Mouse (Mus musculus) heart, embryonic 16.5 days (tissue): ENCODE results near the gene Fat3. TPM values are rescaled to one million over a fixed set of nuclear protein-coding genes. Genes with fewer than 3 reads are reported as not detected.

Experiments
- ATAC-seq: fragments of 200-750 bp; cut with Nextera tagmentation; replicated peaks from 2 replicates; pipeline ENCODE4 v1.8.0; 2017; ENCODE audit warnings: moderate number of reproducible peaks; ENCODE audit not compliant: insufficient read depth, low FRiP score; ENCODE audit errors: extremely low read depth
- H3K27ac ChIP-seq: fragments of 300-500 bp; sonication (generic); 2 replicates; pipeline ENCODE4 v1.5.1; 2014; ENCODE audit warnings: mild to moderate bottlenecking, low read length, control low read depth, moderate library complexity
- H3K27me3 ChIP-seq: fragments of 300-500 bp; sonication (generic); 2 replicates; pipeline ENCODE4 v1.6.1; 2014; ENCODE audit warnings: low read length, mixed read lengths; ENCODE audit not compliant: control insufficient read depth, insufficient read depth
- H3K36me3 ChIP-seq: fragments of 300-500 bp; sonication (generic); 2 replicates; pipeline ENCODE4 v1.6.1; 2014; ENCODE audit not compliant: control insufficient read depth, insufficient read depth
- H3K4me1 ChIP-seq: fragments of 300-500 bp; sonication (generic); 2 replicates; pipeline ENCODE4 v1.6.1; 2014; ENCODE audit warnings: low read length, mixed read lengths; ENCODE audit not compliant: control insufficient read depth, insufficient read depth
- H3K4me2 ChIP-seq: fragments of 300-500 bp; sonication (generic); 2 replicates; pipeline ENCODE4 v1.6.1; 2014; ENCODE audit warnings: low read depth, mild to moderate bottlenecking, control low read depth, low read length
- H3K4me3 ChIP-seq: fragments of 300-500 bp; sonication (generic); 2 replicates; pipeline ENCODE4 v1.5.1; 2014; ENCODE audit warnings: mild to moderate bottlenecking, control low read depth, low read length
- H3K9ac ChIP-seq: fragments of 300-500 bp; sonication (generic); 2 replicates; pipeline ENCODE4 v1.6.1; 2014; ENCODE audit warnings: low read length, control low read depth
- H3K9me3 ChIP-seq: fragments of 300-500 bp; sonication (generic); replicated peaks from 2 replicates; pipeline ENCODE4 v1.6.1; 2016; ENCODE audit warnings: low read length; ENCODE audit not compliant: control insufficient read depth
- WGBS: fragments of 180-500 bp; shearing (Covaris S2); extraction: QIAGEN DNeasy Blood & Tissue Kit; methylation state at CpG from one replicate; pipeline ENCODE4 v1.1.7; 2014; 5-methylcytosine and 5-hydroxymethylcytosine counted together
- polyA plus RNA-seq: library from polyadenylated mRNA; unstranded; fragments of >200 nt; fragmentation: Nextera tagmentation; extraction: Ambion mirVana; gene quantifications from 2 replicates; pipeline ENCODE4 v1.2.1, GENCODE M21; 2015

Gene Fat3
- polyA plus RNA-seq, 1 experiment from 2014 or later: 0.76 TPM

- Histone ChIP-seq H3K36me3 (no peaks in the 10 kb centered on the region), H3K27me3 (no peaks in the 10 kb centered on the region), H3K4me2 (no peak overlapping the region), H3K9me3 (no peaks in the 10 kb centered on the region), H3K4me1 (no peaks in the 10 kb centered on the region), H3K9ac (no peak overlapping the region), H3K27ac (no peak overlapping the region), H3K4me3 (no peak overlapping the region)
- WGBS: 71% methylated on average over 7 of the region's 7 CpGs
- no peak for ATAC-seq
Measured at GRCm38 (mm10) chr9:15940933-15941673, 560.0 kb downstream of the Fat3 start.

GRCm38 (mm10) chr9:15939594-15939993, 561.5 kb downstream of the Fat3 start:
- no peaks in the 10 kb centered on the region for H3K9me3 ChIP-seq
- no peak for ATAC-seq
- no peak overlapping the region for H3K4me2 ChIP-seq
- WGBS: 49% methylated on average over 2 of the region's 2 CpGs
- H3K27me3 ChIP-seq: no peaks in the 10 kb centered on the region
- no peak overlapping the region for H3K9ac ChIP-seq
- no peak overlapping the region for H3K27ac ChIP-seq
- no peaks in the 10 kb centered on the region for H3K36me3 ChIP-seq
- no peaks in the 10 kb centered on the region for H3K4me1 ChIP-seq
- H3K4me3 ChIP-seq: no peak overlapping the region

GRCm38 (mm10) chr9:15937837-15938514, 563.1 kb downstream of the Fat3 start:
- no peaks in the 10 kb centered on the region for H3K9me3 ChIP-seq
- H3K27ac ChIP-seq: no peak overlapping the region
- H3K36me3 ChIP-seq: no peaks in the 10 kb centered on the region
- H3K4me1 ChIP-seq: no peaks in the 10 kb centered on the region
- H3K4me2 ChIP-seq: no peak overlapping the region
- ATAC-seq: no peak
- WGBS: 66% methylated on average over 28 of the region's 28 CpGs
- no peaks in the 10 kb centered on the region for H3K27me3 ChIP-seq
- H3K9ac ChIP-seq: no peak overlapping the region
- no peak overlapping the region for H3K4me3 ChIP-seq

GRCm38 (mm10) chr9:15930928-15931443, 570.1 kb downstream of the Fat3 start:
- Histone ChIP-seq H3K9me3 (no peaks in the 10 kb centered on the region), H3K4me1 (peaks cover 2% of the 10 kb centered on the region; the same call in 1 of the 2 replicates), H3K4me3 (no peak overlapping the region), H3K36me3 (no peaks in the 10 kb centered on the region), H3K27me3 (no peaks in the 10 kb centered on the region), H3K4me2 (no peak overlapping the region), H3K9ac (no peak overlapping the region), H3K27ac (no peak overlapping the region)
- 81% methylated on average over 5 of the region's 5 CpGs for WGBS
- ATAC-seq: no peak

- no peaks in the 10 kb centered on the region for H3K9me3 ChIP-seq
- no peak for ATAC-seq
- 70% methylated on average over 2 of the region's 2 CpGs for WGBS
- H3K4me3 ChIP-seq: no peak overlapping the region
- no peak overlapping the region for H3K4me2 ChIP-seq
- H3K36me3 ChIP-seq: no peaks in the 10 kb centered on the region
- no peak overlapping the region for H3K27ac ChIP-seq
- no peak overlapping the region for H3K9ac ChIP-seq
- H3K27me3 ChIP-seq: no peaks in the 10 kb centered on the region
- peaks cover 2% of the 10 kb centered on the region; the same call in 1 of the 2 replicates for H3K4me1 ChIP-seq
Measured at GRCm38 (mm10) chr9:15928331-15928730, 572.8 kb downstream of the Fat3 start.

GRCm38 (mm10) chr9:15927378-15928083, 573.6 kb downstream of the Fat3 start:
- no peak for ATAC-seq
- H3K4me2 ChIP-seq: no peak overlapping the region
- H3K36me3 ChIP-seq: no peaks in the 10 kb centered on the region
- no peak overlapping the region for H3K27ac ChIP-seq
- H3K4me1 ChIP-seq: peaks cover 2% of the 10 kb centered on the region; the same call in 1 of the 2 replicates
- 46% methylated on average over 5 of the region's 5 CpGs for WGBS
- H3K27me3 ChIP-seq: no peaks in the 10 kb centered on the region
- no peaks in the 10 kb centered on the region for H3K9me3 ChIP-seq
- no peak overlapping the region for H3K9ac ChIP-seq
- H3K4me3 ChIP-seq: no peak overlapping the region

- Histone ChIP-seq H3K4me1 (peaks cover 2% of the 10 kb centered on the region; the same call in 1 of the 2 replicates), H3K9ac (no peak overlapping the region), H3K4me3 (no peak overlapping the region), H3K27ac (no peak overlapping the region), H3K4me2 (no peak overlapping the region), H3K36me3 (no peaks in the 10 kb centered on the region), H3K27me3 (no peaks in the 10 kb centered on the region), H3K9me3 (no peaks in the 10 kb centered on the region)
- ATAC-seq: no peak
- WGBS: 85% methylated on average over 5 of the region's 5 CpGs
Measured at GRCm38 (mm10) chr9:15925237-15925636, 575.8 kb downstream of the Fat3 start.

GRCm38 (mm10) chr9:15920271-15920670, 580.8 kb downstream of the Fat3 start:
- WGBS: 52% methylated on average over 4 of the region's 4 CpGs
- H3K27me3 ChIP-seq: no peaks in the 10 kb centered on the region
- no peak overlapping the region for H3K4me3 ChIP-seq
- no peak for ATAC-seq
- no peak overlapping the region for H3K9ac ChIP-seq
- no peak overlapping the region for H3K27ac ChIP-seq
- no peaks in the 10 kb centered on the region for H3K9me3 ChIP-seq
- no peaks in the 10 kb centered on the region for H3K36me3 ChIP-seq
- H3K4me2 ChIP-seq: no peak overlapping the region
- no peaks in the 10 kb centered on the region for H3K4me1 ChIP-seq
